19 mouse cellular contexts compared by ENCODE assay signal in genomic region chr7:71992526-71992925, GRCm38 (mm10).
"Had no signal": no experiment of that assay in that cellular context is flagged by ENCODE, and none has a peak within 500 bp of the region (broad histone marks: within the 10 kb centered on the region; RNA-seq: fewer than 3 reads in every experiment).

No protein-coding gene starts in this region.

- H3K9ac ChIP-seq: lung, embryonic 14.5 days; midbrain, embryonic 12.5 days; neural tube, embryonic 13.5 days; neural tube, embryonic 15.5 days had no signal

- H3K27ac ChIP-seq: midbrain, embryonic 10.5 days; midbrain, embryonic 12.5 days; neural tube, embryonic 13.5 days; neural tube, embryonic 15.5 days had no signal

- H3K4me1 ChIP-seq: midbrain, embryonic 10.5 days; midbrain, embryonic 12.5 days; neural tube, embryonic 13.5 days; neural tube, embryonic 15.5 days had no signal

- DNase-seq: lung, adult 18-20 months; lung, embryonic 14.5 days; lung, postnatal 10 days; lung, postnatal 4 days; midbrain, embryonic 14.5 days; retina, postnatal 1 day; right cerebral cortex, adult 18-20 months; right cerebral cortex, postnatal 25 days; right cerebral cortex, postnatal 4 days; spleen, adult 18-20 months; thymus, adult 18-20 months; thymus, postnatal 25 days; thymus, postnatal 4 days had no signal

- ATAC-seq: midbrain, embryonic 16.5 days had no signal

- H3K4me2 ChIP-seq: lung, embryonic 14.5 days; midbrain, embryonic 12.5 days; neural tube, embryonic 13.5 days; neural tube, embryonic 15.5 days had no signal

- H3K36me3 ChIP-seq: midbrain, embryonic 10.5 days; midbrain, embryonic 12.5 days; neural tube, embryonic 13.5 days; neural tube, embryonic 15.5 days had no signal

- H3K27me3 ChIP-seq: midbrain, embryonic 12.5 days; neural tube, embryonic 13.5 days; neural tube, embryonic 15.5 days had no signal

- H3K4me3 ChIP-seq: midbrain, embryonic 10.5 days; midbrain, embryonic 12.5 days; myocyte; neural tube, embryonic 13.5 days; neural tube, embryonic 15.5 days had no signal

- H3K9me3 ChIP-seq: midbrain, embryonic 10.5 days; midbrain, embryonic 12.5 days; neural tube, embryonic 13.5 days; neural tube, embryonic 15.5 days had no signal
